Mouse (Mus musculus) cerebellum, adult 18-20 months (tissue): Measurements from ENCODE around the gene Grik5.

ENCODE experiments used
- DNase-seq, 2 experiments: peaks; one replicate each; pipeline ENCODE4 v3.0.0; 2021

Gene Grik5

GRCm38 (mm10) chr7:24983396-24983795 is 88.8 kb downstream of the Grik5 start:
- no peak for DNase-seq

- no peak for DNase-seq
These were observed 91.7 kb downstream of the Grik5 start for GRCm38 (mm10) chr7:24980439-24980838.

GRCm38 (mm10) chr7:24978781-24979180 is 93.4 kb downstream of the Grik5 start:
- DNase-seq, result no peak

GRCm38 (mm10) chr7:24974893-24975595 is 97.1 kb downstream of the Grik5 start:
- peak; percentile 52 to 61 for DNase-seq

GRCm38 (mm10) chr7:24973902-24974301 is 98.2 kb downstream of the Grik5 start:
- no peak for DNase-seq

- no peak for DNase-seq
These were observed 98.9 kb downstream of the Grik5 start for GRCm38 (mm10) chr7:24973208-24973607.

GRCm38 (mm10) chr7:24971972-24972893 is 99.9 kb downstream of the Grik5 start, which contains the start of gene Rabac1:
Gene Rabac1 (minus strand): TSS chr7:24972754.
- peak; percentile 89 to 97 for DNase-seq

GRCm38 (mm10) chr7:24971261-24971971 is 100.7 kb downstream of the Grik5 start:
- peak; percentile 66 to 69 for DNase-seq

- DNase-seq, result no peak
These were observed 101.8 kb downstream of the Grik5 start for GRCm38 (mm10) chr7:24970341-24970740.

GRCm38 (mm10) chr7:24969805-24970204 is 102.3 kb downstream of the Grik5 start:
- DNase-seq, result peak; percentile 88 to 92

GRCm38 (mm10) chr7:24968463-24968862 is 103.7 kb downstream of the Grik5 start:
- peak; percentile 37 to 46 for DNase-seq

GRCm38 (mm10) chr7:24967966-24968365 is 104.2 kb downstream of the Grik5 start:
- no peak for DNase-seq

GRCm38 (mm10) chr7:24964897-24965535 is 107.1 kb downstream of the Grik5 start:
- DNase-seq, result peak; percentile 89 to 93

- no peak for DNase-seq
These were observed 107.9 kb downstream of the Grik5 start for GRCm38 (mm10) chr7:24964288-24964687.
